Mouse (Mus musculus) bone marrow, adult 2 months (tissue): Measurements from ENCODE around the gene Upk1a. TPM values are rescaled to one million over a fixed set of nuclear protein-coding genes. Genes with fewer than 3 reads are reported as not detected.

Experiments used
- H3K27ac ChIP-seq: fragments of 200-500 bp; 2 replicates; pipeline ENCODE4 v1.5.1; 2012; ENCODE audit warnings: low read depth, mild to moderate bottlenecking, control low read depth, inconsistent platforms, low read length; ENCODE audit not compliant: control insufficient read depth, poor library complexity, insufficient read depth
- H3K4me1 ChIP-seq: fragments of 200-500 bp; 2 replicates; pipeline ENCODE4 v1.6.1; 2011; ENCODE audit warnings: low read length; ENCODE audit not compliant: control insufficient read depth, insufficient read depth
- H3K4me3 ChIP-seq: fragments of 200-500 bp; replicated peaks from 2 replicates; pipeline ENCODE3; 2011; ENCODE audit warnings: mild to moderate bottlenecking, low read depth, low read length, control low read depth; ENCODE audit not compliant: control insufficient read depth
- CTCF ChIP-seq: fragments of 200-500 bp; IDR thresholded peaks from 2 replicates; pipeline ENCODE4 v1.5.1; 2011; ENCODE audit warnings: low read length, control low read depth; ENCODE audit not compliant: control insufficient read depth, insufficient read depth
- POLR2A ChIP-seq: fragments of 200-500 bp; IDR thresholded peaks from 2 replicates; pipeline ENCODE4 v1.6.1; 2011; ENCODE audit warnings: low read depth, mild to moderate bottlenecking, control low read depth, low read length, borderline replicate concordance; ENCODE audit not compliant: control insufficient read depth
- WGBS: fragments of 180-500 bp; shearing (Covaris S2); methylation state at CpG from one replicate; pipeline ENCODE4 v1.1.7; 2018; 5-methylcytosine and 5-hydroxymethylcytosine counted together
- polyA plus RNA-seq: library from polyadenylated mRNA; stranded (reverse); fragments of >200 nt; gene quantifications from 2 replicates; pipeline ENCODE4 v1.2.4, GENCODE M21; 2011; ENCODE audit warnings: low replicate concordance; ENCODE audit not compliant: missing spikeins, insufficient read depth, insufficient read length

Upk1a gene
- 1.4 TPM in 1 of 2 replicates, not detected in the other for polyA plus RNA-seq

GRCm38 (mm10) chr7:30612654-30613402, at the start of gene Upk1a:
Gene Upk1a (minus strand): TSS chr7:30612847.
- no peak within 1 kb of the TSS for H3K27ac ChIP-seq
- no peak within 1 kb of the TSS for H3K4me3 ChIP-seq
- WGBS = 70% methylated on average over 8 of the region's 8 CpGs
- H3K4me1 ChIP-seq = no peaks in the 10 kb centered on the region
- TF ChIP-seq CTCF (no peak), POLR2A (no peak)

GRCm38 (mm10) chr7:30649591-30650540, 37.2 kb upstream of the Upk1a start, which contains the start of gene Rbm42:
Gene Rbm42 (minus strand): TSS chr7:30650317.
- WGBS = 3% methylated on average over 59 of the region's 59 CpGs
- TF ChIP-seq CTCF (no peak), POLR2A (peak; percentile 79; the same call in 1 of the 2 replicates)
- H3K4me3 ChIP-seq = peak within 1 kb of the TSS; percentile 85
- H3K4me1 ChIP-seq = no peaks in the 10 kb centered on the region
- H3K27ac ChIP-seq = peak within 1 kb of the TSS; percentile 38

- TF ChIP-seq POLR2A (no peak), CTCF (no peak)
- H3K4me1 ChIP-seq = no peaks in the 10 kb centered on the region
- H3K27ac ChIP-seq = no peak overlapping the region
- H3K4me3 ChIP-seq = no peak overlapping the region
- 22% methylated on average over 4 of the region's 4 CpGs for WGBS
Observed at GRCm38 (mm10) chr7:30639083-30639482, 26.4 kb upstream of the Upk1a start.

GRCm38 (mm10) chr7:30636395-30636794, 23.7 kb upstream of the Upk1a start:
- H3K4me3 ChIP-seq = no peak overlapping the region
- H3K4me1 ChIP-seq = no peaks in the 10 kb centered on the region; the same call in 1 of the 2 replicates
- WGBS = 34% methylated on average over 11 of the region's 11 CpGs
- no peak for TF ChIP-seq POLR2A
- TF ChIP-seq CTCF = no peak
- no peak overlapping the region for H3K27ac ChIP-seq

GRCm38 (mm10) chr7:30635752-30636151, 23.1 kb upstream of the Upk1a start, which contains the start of gene Etv2:
Gene Etv2 (minus strand): TSS chr7:30635852.
- no peak for TF ChIP-seq POLR2A
- no peak for TF ChIP-seq CTCF
- WGBS = 4% methylated on average over 5 of the region's 5 CpGs
- Histone ChIP-seq H3K4me3 (no peak within 1 kb of the TSS), H3K4me1 (no peaks in the 10 kb centered on the region; the same call in 1 of the 2 replicates), H3K27ac (no peak within 1 kb of the TSS)

GRCm38 (mm10) chr7:30634621-30635020, 22.0 kb upstream of the Upk1a start:
- H3K27ac ChIP-seq = no peak overlapping the region
- H3K4me3 ChIP-seq = no peak overlapping the region
- H3K4me1 ChIP-seq = no peaks in the 10 kb centered on the region; the same call in 1 of the 2 replicates
- TF ChIP-seq POLR2A (no peak), CTCF (peak; percentile 66)
- WGBS = 3% methylated on average over 20 of the region's 20 CpGs

DNA sequence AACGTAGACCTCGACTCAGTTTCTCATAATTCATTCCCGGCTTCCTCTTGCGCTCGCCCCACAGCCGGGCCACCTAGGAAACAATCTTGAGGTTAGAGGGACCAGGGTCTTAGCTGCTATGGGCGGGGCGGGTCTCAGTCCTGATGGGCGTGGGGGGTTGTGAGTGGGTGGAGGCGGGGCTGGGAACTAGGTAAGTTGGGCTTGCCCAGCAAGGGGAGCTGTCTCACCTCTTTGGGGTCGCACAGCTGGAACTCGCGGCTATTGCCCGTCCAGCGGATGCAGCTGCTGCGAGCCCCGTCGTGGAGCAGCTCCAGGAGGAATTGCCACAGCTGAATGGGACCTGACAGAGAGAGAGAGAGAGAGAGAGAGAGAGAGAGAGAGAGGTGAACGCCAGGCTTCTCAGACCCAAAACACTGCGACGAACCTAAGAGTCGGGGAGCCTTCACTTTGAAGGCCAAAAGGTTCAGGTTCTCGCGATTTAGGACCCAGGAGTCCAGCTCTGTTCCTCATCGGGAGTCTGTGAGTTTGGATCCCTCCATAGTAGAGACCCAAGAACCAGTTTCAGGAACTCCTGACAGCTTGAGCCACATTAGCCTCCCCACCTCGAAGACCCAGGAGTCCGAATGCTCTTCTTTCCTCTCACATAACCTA, 21.2 kb upstream of the Upk1a start:
- 4% methylated on average over 27 of the region's 27 CpGs for WGBS
- TF ChIP-seq CTCF (no peak), POLR2A (no peak)

More for the DNA sequence above, 21.2 kb upstream of the Upk1a start:
- Histone ChIP-seq H3K27ac (no peak overlapping the region), H3K4me1 (no peaks in the 10 kb centered on the region; the same call in 1 of the 2 replicates), H3K4me3 (no peak overlapping the region)
